Mouse (Mus musculus): ENCODE data around the gene Atp11c. TPM values are rescaled to one million over a fixed set of nuclear protein-coding genes. Genes with fewer than 3 reads are reported as not detected.

Atp11c gene
- polyA plus RNA-seq, 1 experiment from 2014 or later = 10.6 TPM

DNA sequence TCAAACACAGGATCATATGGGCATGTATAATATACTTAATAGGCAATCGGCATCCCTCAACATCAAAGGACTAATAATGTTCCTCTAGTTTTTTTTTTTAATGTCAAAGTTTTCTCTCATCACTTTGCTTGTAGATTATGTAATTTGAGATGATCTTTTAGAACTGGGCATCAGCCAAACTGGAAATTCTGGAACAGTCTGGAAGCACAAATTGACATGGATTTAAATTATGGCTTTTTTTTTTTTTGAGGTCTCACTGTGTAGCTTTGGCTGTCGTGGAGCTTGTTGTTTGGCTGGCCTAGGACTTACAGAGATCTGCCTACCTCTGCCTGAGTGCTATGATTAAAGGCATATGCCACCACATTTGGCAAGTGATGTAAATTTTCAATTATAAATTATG lies 210.8 kb downstream of the Atp11c start:
- ATAC-seq (ENCODE audit: low FRiP score) = no peak
- Histone ChIP-seq H3K36me3 (no peaks in the 10 kb centered on the region), H3K9me3 (replicated peaks) (no peaks in the 10 kb centered on the region), H3K27ac (replicated peaks) (no peak overlapping the region), H3K4me3 (replicated peaks) (no peak overlapping the region), H3K4me2 (no peak overlapping the region), H3K27me3 (replicated peaks) (no peaks in the 10 kb centered on the region), H3K9ac (replicated peaks) (no peak overlapping the region), H3K4me1 (no peaks in the 10 kb centered on the region)
- WGBS = 84% methylated on average over 2 of the region's 2 CpGs

DNA sequence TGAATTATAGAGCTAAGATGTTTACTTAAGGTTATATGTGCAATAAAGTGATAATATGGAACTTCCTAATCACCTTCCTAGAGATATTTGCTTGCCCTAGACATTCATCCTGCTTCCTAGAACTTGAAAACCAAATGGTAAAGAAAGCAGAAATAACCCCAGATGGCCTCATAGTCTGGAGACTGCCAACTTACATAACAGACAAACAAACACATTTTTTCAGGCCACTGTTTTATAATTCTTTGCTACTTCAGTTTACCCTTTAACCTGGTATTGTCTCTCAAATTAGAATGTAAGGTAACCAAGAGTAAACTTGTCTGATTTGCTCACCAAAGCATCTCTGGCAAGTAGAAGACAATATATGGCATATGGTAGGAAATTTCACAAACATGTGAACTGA lies 212.1 kb downstream of the Atp11c start:
- no peak overlapping the region for H3K27ac ChIP-seq (replicated peaks)

DNA sequence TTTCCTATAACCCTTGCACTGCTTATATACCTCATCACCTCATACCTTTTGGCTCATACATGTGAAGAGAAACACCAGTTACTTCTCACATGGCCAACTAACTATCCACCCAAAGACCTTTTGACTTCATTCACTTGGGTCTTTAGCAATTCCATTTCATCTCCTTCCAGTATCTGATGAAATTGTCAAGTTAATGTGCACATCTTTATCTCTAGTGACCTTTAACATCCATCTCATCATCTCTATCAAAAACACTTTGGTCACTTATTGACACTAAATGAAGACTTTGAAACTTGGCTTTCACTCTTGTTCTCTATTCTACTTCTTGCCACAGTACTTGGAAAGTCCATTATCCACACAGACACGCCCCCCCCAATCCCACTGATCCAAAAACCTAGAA lies 243.8 kb downstream of the Atp11c start:
- H3K27ac ChIP-seq (replicated peaks) = no peak overlapping the region
- H3K27me3 ChIP-seq (replicated peaks) = no peaks in the 10 kb centered on the region
- H3K36me3 ChIP-seq = no peaks in the 10 kb centered on the region
- no peaks in the 10 kb centered on the region for H3K4me1 ChIP-seq
- ATAC-seq (ENCODE audit: low FRiP score) = no peak
- H3K4me3 ChIP-seq (replicated peaks) = no peak overlapping the region
- no peak overlapping the region for H3K9ac ChIP-seq (replicated peaks)
- no peaks in the 10 kb centered on the region for H3K9me3 ChIP-seq (replicated peaks)
- no peak overlapping the region for H3K4me2 ChIP-seq
- 88% methylated on average over 1 of the region's 1 CpGs for WGBS

More for the DNA sequence above, 212.1 kb downstream of the Atp11c start:
- no peaks in the 10 kb centered on the region for H3K36me3 ChIP-seq
- no peaks in the 10 kb centered on the region for H3K27me3 ChIP-seq (replicated peaks)
- H3K4me3 ChIP-seq (replicated peaks) = no peak overlapping the region
- no peak overlapping the region for H3K9ac ChIP-seq (replicated peaks)
- H3K4me2 ChIP-seq = no peak overlapping the region
- no peaks in the 10 kb centered on the region for H3K4me1 ChIP-seq
- H3K9me3 ChIP-seq (replicated peaks) = no peaks in the 10 kb centered on the region
- no peak for ATAC-seq (ENCODE audit: low FRiP score)

DNA sequence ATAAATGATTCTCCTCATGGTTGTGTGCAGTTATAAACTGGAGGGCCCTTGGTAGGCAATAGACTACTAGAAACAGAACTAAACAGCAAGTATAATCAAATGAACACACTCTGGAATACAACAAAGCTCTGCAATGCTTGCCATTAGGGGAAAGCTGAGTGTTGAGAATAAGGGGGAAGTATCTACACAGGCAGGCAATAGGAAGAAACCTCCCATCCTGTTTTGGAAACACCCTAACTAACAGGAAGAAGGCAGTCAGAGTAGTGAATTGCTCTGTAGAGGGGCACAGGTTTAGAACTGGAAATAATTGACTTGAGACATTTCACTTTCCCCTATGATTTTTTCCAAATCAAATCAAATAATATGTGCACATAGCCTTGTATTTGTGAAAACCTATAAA lies 247.1 kb downstream of the Atp11c start:
- no peak for ATAC-seq (ENCODE audit: low FRiP score)
- no peaks in the 10 kb centered on the region for H3K4me1 ChIP-seq
- H3K27ac ChIP-seq (replicated peaks) = no peak overlapping the region
- H3K9ac ChIP-seq (replicated peaks) = no peak overlapping the region
- H3K4me2 ChIP-seq = no peak overlapping the region
- no peaks in the 10 kb centered on the region for H3K27me3 ChIP-seq (replicated peaks)
- no peak overlapping the region for H3K4me3 ChIP-seq (replicated peaks)
- H3K36me3 ChIP-seq = no peaks in the 10 kb centered on the region
- no peaks in the 10 kb centered on the region for H3K9me3 ChIP-seq (replicated peaks)

DNA sequence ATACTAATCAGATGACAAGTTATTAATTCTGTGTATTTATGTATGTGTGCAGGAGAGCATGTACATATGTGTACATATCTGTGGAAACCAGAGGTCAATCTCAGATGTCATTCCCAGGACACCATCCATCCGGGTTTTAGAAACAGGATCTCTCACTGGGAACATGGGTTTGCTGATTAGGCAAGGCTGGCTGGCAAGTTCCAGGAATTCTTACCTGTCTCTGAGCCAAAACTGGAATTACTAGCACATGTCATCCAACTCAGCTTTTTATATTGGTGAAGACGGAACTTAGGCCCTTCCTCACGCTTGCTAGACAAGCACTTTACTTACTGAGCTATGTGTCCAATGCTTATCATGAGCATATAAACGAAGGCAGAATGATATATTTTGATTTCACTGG lies 247.5 kb downstream of the Atp11c start:
- Histone ChIP-seq H3K4me2 (no peak overlapping the region), H3K9me3 (replicated peaks) (no peaks in the 10 kb centered on the region), H3K27me3 (replicated peaks) (no peaks in the 10 kb centered on the region), H3K27ac (replicated peaks) (no peak overlapping the region), H3K9ac (replicated peaks) (no peak overlapping the region), H3K4me3 (replicated peaks) (no peak overlapping the region), H3K36me3 (no peaks in the 10 kb centered on the region), H3K4me1 (no peaks in the 10 kb centered on the region)
- ATAC-seq (ENCODE audit: low FRiP score) = no peak
- WGBS = 77% methylated on average over 4 of the region's 4 CpGs

DNA sequence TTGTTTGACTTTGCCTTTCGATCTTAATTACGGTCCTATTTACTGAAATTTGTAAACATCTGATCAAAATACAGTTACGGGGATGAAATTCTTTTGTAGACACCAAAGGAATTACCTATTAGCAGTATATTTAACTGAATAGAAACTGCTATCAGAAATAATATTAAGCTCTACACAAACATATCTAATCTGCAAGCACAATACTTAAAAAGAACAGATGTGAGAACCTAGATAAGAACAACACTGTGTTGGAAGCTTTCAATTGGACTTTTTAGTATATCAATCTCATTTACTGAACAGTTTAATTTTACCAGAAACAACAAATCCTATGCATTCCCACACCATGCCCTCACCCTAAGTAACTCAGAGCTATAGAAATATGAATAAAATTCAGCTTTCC lies 262.8 kb downstream of the Atp11c start:
- Histone ChIP-seq H3K4me1 (no peaks in the 10 kb centered on the region), H3K4me3 (replicated peaks) (no peak overlapping the region), H3K9me3 (replicated peaks) (no peaks in the 10 kb centered on the region), H3K27ac (replicated peaks) (no peak overlapping the region), H3K9ac (replicated peaks) (no peak overlapping the region), H3K4me2 (no peak overlapping the region), H3K36me3 (no peaks in the 10 kb centered on the region), H3K27me3 (replicated peaks) (no peaks in the 10 kb centered on the region)
- WGBS = 94% methylated on average over 3 of the region's 3 CpGs
- ATAC-seq (ENCODE audit: low FRiP score) = no peak

DNA sequence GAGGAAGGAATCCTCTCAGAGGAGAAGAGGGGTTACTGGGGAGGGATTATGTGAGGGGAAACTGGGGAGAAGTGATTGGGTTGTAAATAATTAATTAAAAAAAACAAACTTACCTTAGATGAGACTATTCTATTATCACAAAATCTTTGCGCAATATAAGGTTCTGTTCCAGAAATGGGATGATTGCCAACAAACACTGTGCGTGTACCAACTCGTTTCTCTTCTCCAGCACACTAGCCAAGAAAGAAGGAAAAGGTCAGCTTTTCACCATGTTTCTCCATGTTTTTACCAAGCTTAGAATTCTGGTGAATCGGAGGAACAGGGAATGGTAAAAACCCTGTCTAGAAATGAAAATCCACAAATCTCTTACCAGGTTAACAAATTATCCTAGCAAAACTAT lies 271.2 kb downstream of the Atp11c start:
- 90% methylated on average over 4 of the region's 4 CpGs for WGBS
- no peak for ATAC-seq (ENCODE audit: low FRiP score)
- no peak overlapping the region for H3K4me2 ChIP-seq
- H3K9me3 ChIP-seq (replicated peaks) = no peaks in the 10 kb centered on the region
- H3K27ac ChIP-seq (replicated peaks) = no peak overlapping the region
- H3K27me3 ChIP-seq (replicated peaks) = no peaks in the 10 kb centered on the region
- H3K36me3 ChIP-seq = no peaks in the 10 kb centered on the region
- H3K4me3 ChIP-seq (replicated peaks) = no peak overlapping the region
- H3K4me1 ChIP-seq = no peaks in the 10 kb centered on the region
- no peak overlapping the region for H3K9ac ChIP-seq (replicated peaks)

DNA sequence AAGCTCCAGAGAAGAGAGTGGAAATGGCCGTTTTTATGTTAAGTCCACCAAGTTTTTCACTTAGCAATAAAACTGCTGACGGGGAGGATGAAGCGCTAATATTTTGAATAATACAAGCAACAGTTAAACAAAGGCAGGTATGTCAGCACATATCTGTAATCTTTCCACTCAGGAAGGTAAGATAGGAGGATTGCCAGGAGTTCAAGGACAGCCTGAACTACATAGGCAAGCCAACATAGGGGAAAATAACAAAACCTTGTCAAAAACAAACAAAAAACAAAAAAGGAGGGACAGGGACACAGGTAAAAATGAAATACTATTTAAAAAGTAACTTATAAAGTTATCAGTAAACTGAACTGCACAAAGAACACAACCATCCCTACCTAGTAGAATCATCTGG lies 274.8 kb downstream of the Atp11c start:
- no peak for ATAC-seq (ENCODE audit: low FRiP score)
- Histone ChIP-seq H3K4me2 (no peak overlapping the region), H3K4me1 (no peaks in the 10 kb centered on the region), H3K9me3 (replicated peaks) (no peaks in the 10 kb centered on the region), H3K36me3 (no peaks in the 10 kb centered on the region), H3K4me3 (replicated peaks) (no peak overlapping the region), H3K27me3 (replicated peaks) (no peaks in the 10 kb centered on the region), H3K27ac (replicated peaks) (no peak overlapping the region), H3K9ac (replicated peaks) (no peak overlapping the region)
- 91% methylated on average over 3 of the region's 3 CpGs for WGBS

DNA sequence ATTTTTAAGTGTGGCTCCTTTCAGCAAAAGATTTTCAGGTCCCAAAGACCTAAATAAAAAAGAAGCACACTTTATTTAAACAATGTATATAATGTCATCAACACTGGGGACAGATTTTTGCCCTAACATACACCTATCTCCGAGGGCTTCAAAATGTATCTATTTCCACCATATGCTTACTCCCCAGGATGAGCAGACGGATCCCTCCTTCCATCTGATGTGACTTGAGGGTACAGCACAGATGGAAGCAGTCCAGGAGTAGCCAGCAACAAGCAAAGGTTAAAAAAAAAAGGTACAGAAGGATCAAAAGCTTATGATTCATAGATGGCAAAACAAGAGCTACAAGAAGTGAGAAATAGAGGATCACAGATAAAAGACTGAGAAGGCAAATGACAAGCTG lies 300.2 kb downstream of the Atp11c start:
- H3K9me3 ChIP-seq (replicated peaks) = no peaks in the 10 kb centered on the region
- 85% methylated on average over 2 of the region's 2 CpGs for WGBS
- no peak overlapping the region for H3K4me3 ChIP-seq (replicated peaks)
- no peak for ATAC-seq (ENCODE audit: low FRiP score)
- no peak overlapping the region for H3K4me2 ChIP-seq
- H3K9ac ChIP-seq (replicated peaks) = no peak overlapping the region
- H3K27me3 ChIP-seq (replicated peaks) = no peaks in the 10 kb centered on the region
- no peaks in the 10 kb centered on the region for H3K36me3 ChIP-seq
- H3K4me1 ChIP-seq = no peaks in the 10 kb centered on the region
- H3K27ac ChIP-seq (replicated peaks) = no peak overlapping the region

DNA sequence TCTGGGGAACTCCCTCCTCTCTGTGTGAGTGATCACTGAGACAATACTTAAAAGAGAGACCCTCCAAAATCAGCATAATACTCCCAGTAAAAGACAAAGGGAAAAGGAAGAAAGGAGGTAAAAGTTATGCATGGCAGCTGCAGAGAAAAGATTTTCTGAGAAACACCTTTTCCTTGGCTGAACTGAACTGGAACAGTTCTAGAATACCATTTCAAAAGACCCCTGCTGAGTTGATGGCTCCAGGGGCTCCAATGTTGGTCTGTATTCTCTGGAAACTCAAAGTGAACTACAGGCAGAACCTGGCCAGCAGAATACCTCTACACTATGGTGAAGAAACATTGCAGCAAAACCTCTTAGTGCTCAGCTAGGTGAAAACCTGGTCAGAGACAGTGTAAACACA lies 337.2 kb downstream of the Atp11c start:
- Histone ChIP-seq H3K27me3 (replicated peaks) (no peaks in the 10 kb centered on the region), H3K4me2 (no peak overlapping the region), H3K4me3 (replicated peaks) (no peak overlapping the region), H3K27ac (replicated peaks) (no peak overlapping the region), H3K36me3 (no peaks in the 10 kb centered on the region), H3K9me3 (replicated peaks) (no peaks in the 10 kb centered on the region), H3K4me1 (no peaks in the 10 kb centered on the region), H3K9ac (replicated peaks) (no peak overlapping the region)
- ATAC-seq (ENCODE audit: low FRiP score) = no peak

DNA sequence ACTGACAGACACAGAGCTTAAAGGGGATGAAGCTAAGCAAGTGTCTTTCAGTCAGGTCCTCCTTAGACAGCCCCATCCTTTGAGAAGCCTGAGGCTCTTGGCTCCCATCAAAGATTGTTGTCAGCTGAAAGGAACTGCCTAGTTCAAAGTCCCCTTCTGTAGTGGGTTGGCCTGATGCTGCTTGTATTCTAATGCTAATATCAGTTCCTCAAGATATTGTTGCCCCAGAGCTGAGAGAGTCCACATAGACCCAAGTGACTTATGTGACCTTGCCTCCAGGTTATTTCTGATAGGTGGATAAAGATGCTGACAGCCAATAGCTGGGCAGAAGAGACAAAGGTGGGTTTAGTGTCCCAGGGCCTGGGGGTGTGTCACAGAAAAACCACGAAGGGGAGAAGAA lies 404.8 kb downstream of the Atp11c start:
- Histone ChIP-seq H3K9me3 (replicated peaks) (no peaks in the 10 kb centered on the region), H3K4me2 (no peak overlapping the region), H3K27ac (replicated peaks) (no peak overlapping the region), H3K36me3 (no peaks in the 10 kb centered on the region), H3K4me1 (no peaks in the 10 kb centered on the region), H3K9ac (replicated peaks) (no peak overlapping the region), H3K4me3 (replicated peaks) (no peak overlapping the region), H3K27me3 (replicated peaks) (no peaks in the 10 kb centered on the region)
- 53% methylated on average over 1 of the region's 1 CpGs for WGBS
- ATAC-seq (ENCODE audit: low FRiP score) = no peak

DNA sequence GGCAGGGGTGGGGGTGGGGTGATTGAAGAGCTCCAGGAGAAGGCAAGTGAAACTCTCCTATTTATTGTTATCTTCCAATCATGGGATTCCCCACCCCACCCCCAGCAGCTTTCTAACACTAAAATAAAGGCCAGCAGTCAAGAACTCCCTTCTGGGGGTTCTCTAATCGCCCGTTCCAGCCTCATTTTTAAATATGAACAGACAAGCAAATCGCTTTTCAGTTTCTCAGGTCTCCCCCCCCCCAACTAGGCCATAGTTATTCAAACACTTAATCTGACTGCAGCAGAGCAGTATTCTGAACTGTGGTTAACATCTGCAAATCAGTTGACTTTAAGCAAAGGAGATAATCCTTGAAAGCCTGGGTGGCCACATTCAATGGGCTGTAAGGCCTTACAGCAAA lies 409.9 kb downstream of the Atp11c start:
- H3K9ac ChIP-seq (replicated peaks) = no peak overlapping the region
- H3K4me2 ChIP-seq = no peak overlapping the region
- H3K27ac ChIP-seq (replicated peaks) = no peak overlapping the region
- no peak overlapping the region for H3K4me3 ChIP-seq (replicated peaks)
- 62% methylated on average over 3 of the region's 3 CpGs for WGBS
- H3K27me3 ChIP-seq (replicated peaks) = no peaks in the 10 kb centered on the region
- no peaks in the 10 kb centered on the region for H3K9me3 ChIP-seq (replicated peaks)
- no peak for ATAC-seq (ENCODE audit: low FRiP score)
- H3K36me3 ChIP-seq = no peaks in the 10 kb centered on the region
- no peaks in the 10 kb centered on the region for H3K4me1 ChIP-seq

DNA sequence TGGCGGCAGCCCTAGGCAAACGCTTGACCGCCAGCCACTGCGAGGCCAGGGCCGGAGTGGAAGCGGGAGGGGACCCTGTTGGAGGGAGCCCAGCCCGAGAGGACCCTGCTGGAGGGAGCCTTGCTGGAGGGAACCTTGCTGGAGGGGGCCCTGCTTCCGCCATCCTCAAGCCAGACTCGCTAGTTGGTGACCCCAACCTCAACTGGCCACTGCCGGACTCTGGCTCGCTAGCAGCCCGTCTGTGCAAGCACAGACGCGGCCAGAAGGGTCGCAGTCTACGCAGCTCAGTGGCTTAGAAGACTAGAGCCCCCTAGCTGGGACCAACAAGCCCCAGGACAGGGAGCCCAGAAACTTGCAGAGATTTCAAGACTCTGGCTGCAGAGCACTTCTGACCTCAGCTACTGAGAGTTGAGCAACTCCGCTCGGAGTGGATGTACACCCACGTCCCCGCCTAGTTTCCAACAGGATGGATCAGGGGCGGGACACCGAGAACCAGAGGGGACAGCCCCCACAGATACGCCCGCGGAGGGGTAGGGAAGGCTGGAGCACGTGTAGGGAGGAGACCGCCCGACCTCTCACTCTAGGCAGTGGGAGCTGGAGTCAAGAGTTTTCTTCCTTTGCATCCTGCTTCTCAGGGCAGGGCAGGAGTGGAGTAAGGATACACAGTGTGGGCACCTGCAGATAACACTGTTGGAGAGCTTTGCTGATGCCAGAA lies 413.6 kb downstream of the Atp11c start, which contains the start of gene Mcf2:
TSS of gene Mcf2 (minus strand) at position 346 of the 715 bp plus-strand sequence.
- Histone ChIP-seq H3K4me1 (no peaks in the 10 kb centered on the region), H3K27me3 (replicated peaks) (no peaks in the 10 kb centered on the region), H3K4me3 (replicated peaks) (peak within 1 kb of the TSS; percentile 43), H3K4me2 (peak within 1 kb of the TSS; percentile 87), H3K9ac (replicated peaks) (0 out of 2 replicates have a peak within 1 kb of the TSS, but pooled peaks have one; percentile 26), H3K27ac (replicated peaks) (no peak within 1 kb of the TSS), H3K36me3 (no peaks in the 10 kb centered on the region), H3K9me3 (replicated peaks) (no peaks in the 10 kb centered on the region)
- peak; percentile 59 for ATAC-seq (ENCODE audit: low FRiP score)
- 18% methylated on average over 26 of the region's 28 CpGs for WGBS

Data from neural tube, embryonic 15.5 days (tissue).